Mouse (Mus musculus): ENCODE measurements around the gene Dcst2. TPM values are rescaled to one million over a fixed set of nuclear protein-coding genes. Genes with fewer than 3 reads are reported as not detected.
A peak's percentile ranks its signal among the peaks of the same experiment; 100 is the strongest.

The Dcst2 gene
- total and polyA plus RNA-seq, 3 experiments: 0.06 TPM; not detected in 2

DNA sequence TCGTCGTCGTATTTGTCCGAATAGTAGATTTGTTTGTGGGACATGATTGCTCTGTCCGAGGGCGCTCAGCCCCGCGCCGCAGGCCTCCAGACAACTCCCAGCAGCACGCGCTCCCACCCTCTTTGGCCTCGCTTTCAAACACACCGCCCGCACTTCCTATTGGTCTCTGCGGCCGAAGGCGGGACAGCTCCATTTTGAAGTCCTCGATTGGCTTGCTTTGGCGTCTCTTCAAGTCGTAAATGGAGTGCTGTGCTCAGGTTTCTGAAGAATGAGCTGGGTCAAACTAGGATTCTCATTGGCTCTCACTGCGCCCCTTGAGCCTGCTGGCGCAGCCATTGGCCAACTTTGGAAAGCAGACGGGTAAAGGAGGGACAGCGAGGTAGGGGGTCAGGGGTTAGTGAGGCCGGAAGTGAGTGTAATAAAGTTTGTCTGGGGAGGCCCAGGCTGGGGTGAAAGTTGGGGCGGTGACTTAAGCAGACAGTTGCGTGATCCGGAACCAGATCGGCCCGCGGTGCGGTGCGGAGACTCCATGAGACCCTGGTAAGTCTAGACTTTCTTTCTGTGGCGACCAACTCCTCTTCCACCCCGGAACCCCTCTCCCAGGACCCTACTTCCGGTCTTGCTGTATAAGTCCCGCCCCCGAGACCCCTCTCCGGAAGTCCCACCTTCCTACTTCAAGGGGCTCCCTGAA is 56.5 kb downstream of the Dcst2 start, which contains the start of the genes Cks1b and Shc1 (continued):
- TF ChIP-seq MAX (IDR thresholded peaks at IDR 0.05; ENCODE audit: low read length) (peak; percentile 95), JUND (IDR thresholded peaks at IDR 0.05; ENCODE audit: low read depth, low read length) (no peak), MAFK (IDR thresholded peaks at IDR 0.05; ENCODE audit: borderline replicate concordance, low read depth, low read length) (no peak), NELFE (IDR thresholded peaks at IDR 0.05; ENCODE audit: low read depth, low read length) (peak; percentile 92), MXI1 (IDR thresholded peaks at IDR 0.05; ENCODE audit: low read depth, low read length) (peak; percentile 98), TBP (IDR thresholded peaks at IDR 0.05; ENCODE audit: low read depth, low read length) (peak; percentile 73; the same call in 1 of the 2 replicates), TAL1 (IDR thresholded peaks at IDR 0.05; ENCODE audit: low read length) (no peak), POLR2AphosphoS5 (IDR thresholded peaks at IDR 0.05; ENCODE audit: borderline replicate concordance, low read depth, low read length) (no peak), HCFC1 (IDR thresholded peaks at IDR 0.05; ENCODE audit: low read depth, low read length) (peak; percentile 84), ZNF384 (IDR thresholded peaks at IDR 0.05; ENCODE audit: low read depth, low read length) (no peak), MYC (IDR thresholded peaks at IDR 0.05; ENCODE audit: low read depth, low read length) (peak; percentile 96)

GRCm38 (mm10) chr3:89418861-89419250 is 57.1 kb downstream of the Dcst2 start:
- Histone ChIP-seq H3K27me3 (ENCODE audit: control insufficient read depth in 1 of 2, insufficient read depth in 2 of 2, low read length in 2 of 2) (no peaks in the 10 kb centered on the region), H3K36me3 (ENCODE audit: control insufficient read depth in 1 of 2, insufficient read depth in 2 of 2, low read length in 2 of 2) (peaks cover 8 to 45% of the 10 kb centered on the region in 2 experiments), H3K27ac (ENCODE audit: control insufficient read depth, low read depth, low read length) (peak overlapping the region; percentile 79), H3K9ac (ENCODE audit: control insufficient read depth, low read depth, low read length, poor library complexity, severe bottlenecking) (peak overlapping the region; percentile 76), H3K4me3 (ENCODE audit: control insufficient read depth in 1 of 2, insufficient read depth in 1 of 2, low read depth in 2 of 2, low read length in 2 of 2) (peak overlapping the region; percentile 75 to 82), H3K4me1 (ENCODE audit: control insufficient read depth in 1 of 2, insufficient read depth in 2 of 2, low read length in 2 of 2) (peaks cover 19 to 46% of the 10 kb centered on the region in 2 experiments), H3K79me2 (ENCODE audit: control insufficient read depth, insufficient read depth, low read length, poor library complexity) (peaks cover 48% of the 10 kb centered on the region), H3K9me3 (replicated peaks; ENCODE audit: insufficient read depth, low read length) (no peaks in the 10 kb centered on the region)
- TF ChIP-seq CHD1 (IDR thresholded peaks at IDR 0.05; ENCODE audit: low read depth, low read length): peak; percentile 74
- TF ChIP-seq MAX (IDR thresholded peaks at IDR 0.05; ENCODE audit: low read length): no peak
- TF ChIP-seq TBP (IDR thresholded peaks at IDR 0.05; ENCODE audit: low read depth, low read length): peak; percentile 46
- TF ChIP-seq SIN3A (IDR thresholded peaks at IDR 0.05; ENCODE audit: low read length): peak; percentile 81; the same call in 1 of the 2 replicates
- TF ChIP-seq NELFE (IDR thresholded peaks at IDR 0.05; ENCODE audit: low read depth, low read length): peak; percentile 9; the same call in 1 of the 2 replicates
- TF ChIP-seq MXI1 (IDR thresholded peaks at IDR 0.05; ENCODE audit: low read depth, low read length): peak; percentile 51; the same call in 1 of the 2 replicates
- TF ChIP-seq CHD2 (IDR thresholded peaks at IDR 0.05; ENCODE audit: low read length): no peak
- TF ChIP-seq POLR2A (IDR thresholded peaks at IDR 0.05; ENCODE audit: control insufficient read depth in 1 of 2, insufficient read depth in 1 of 2, low read depth in 1 of 2, low read length in 2 of 2, poor library complexity in 1 of 2): peak in 1 of 2 experiments; percentile 9; a peak in 1 of 4 replicates
- TF ChIP-seq POLR2AphosphoS2 (IDR thresholded peaks at IDR 0.05; ENCODE audit: low read length): no peak
- no peak for DNase-seq (ENCODE audit: low read depth, low spot score)

GRCm38 (mm10) chr3:89419571-89419970 is 57.8 kb downstream of the Dcst2 start:
- Histone ChIP-seq H3K9ac (ENCODE audit: control insufficient read depth, low read depth, low read length, poor library complexity, severe bottlenecking) (peak overlapping the region; percentile 76), H3K4me1 (ENCODE audit: control insufficient read depth in 1 of 2, insufficient read depth in 2 of 2, low read length in 2 of 2) (peaks cover 26 to 53% of the 10 kb centered on the region in 2 experiments), H3K36me3 (ENCODE audit: control insufficient read depth in 1 of 2, insufficient read depth in 2 of 2, low read length in 2 of 2) (peaks cover 13 to 52% of the 10 kb centered on the region in 2 experiments), H3K9me3 (replicated peaks; ENCODE audit: insufficient read depth, low read length) (no peaks in the 10 kb centered on the region), H3K79me2 (ENCODE audit: control insufficient read depth, insufficient read depth, low read length, poor library complexity) (peaks cover 48% of the 10 kb centered on the region), H3K27ac (ENCODE audit: control insufficient read depth, low read depth, low read length) (no peak overlapping the region), H3K4me3 (ENCODE audit: control insufficient read depth in 1 of 2, insufficient read depth in 1 of 2, low read depth in 2 of 2, low read length in 2 of 2) (peak overlapping the region; percentile 75 to 82), H3K27me3 (ENCODE audit: control insufficient read depth in 1 of 2, insufficient read depth in 2 of 2, low read length in 2 of 2) (no peaks in the 10 kb centered on the region)
- TF ChIP-seq CTCF (IDR thresholded peaks at IDR 0.05 in 2 of 3, conservative IDR thresholded peaks at IDR 0.05 in 1 of 3; ENCODE audit: control insufficient read depth in 1 of 3, insufficient read depth in 1 of 3, low read depth in 2 of 3, low read length in 3 of 3, poor library complexity in 1 of 3, severe bottlenecking in 1 of 3) (no peak), MAFK (IDR thresholded peaks at IDR 0.05; ENCODE audit: borderline replicate concordance, low read depth, low read length) (no peak)
- DNase-seq (ENCODE audit: low read depth, low spot score): no peak
